Mouse (Mus musculus) cerebellum, postnatal 14 days (tissue): Measurements from ENCODE around the gene Zwilch.
A peak's percentile ranks its signal among the peaks of the same experiment; 100 is the strongest.
"Not testable (repeated sequence)": the region's sequence is repeated elsewhere in the genome, so short reads cannot be mapped to it uniquely, and the experiment has no call there.

Experiments
- DNase-seq, 2 experiments: peaks; one replicate each; pipeline ENCODE4 v3.0.0; 2021; ENCODE audit warnings: mixed read lengths in 2 of 2

Zwilch gene

DNA sequence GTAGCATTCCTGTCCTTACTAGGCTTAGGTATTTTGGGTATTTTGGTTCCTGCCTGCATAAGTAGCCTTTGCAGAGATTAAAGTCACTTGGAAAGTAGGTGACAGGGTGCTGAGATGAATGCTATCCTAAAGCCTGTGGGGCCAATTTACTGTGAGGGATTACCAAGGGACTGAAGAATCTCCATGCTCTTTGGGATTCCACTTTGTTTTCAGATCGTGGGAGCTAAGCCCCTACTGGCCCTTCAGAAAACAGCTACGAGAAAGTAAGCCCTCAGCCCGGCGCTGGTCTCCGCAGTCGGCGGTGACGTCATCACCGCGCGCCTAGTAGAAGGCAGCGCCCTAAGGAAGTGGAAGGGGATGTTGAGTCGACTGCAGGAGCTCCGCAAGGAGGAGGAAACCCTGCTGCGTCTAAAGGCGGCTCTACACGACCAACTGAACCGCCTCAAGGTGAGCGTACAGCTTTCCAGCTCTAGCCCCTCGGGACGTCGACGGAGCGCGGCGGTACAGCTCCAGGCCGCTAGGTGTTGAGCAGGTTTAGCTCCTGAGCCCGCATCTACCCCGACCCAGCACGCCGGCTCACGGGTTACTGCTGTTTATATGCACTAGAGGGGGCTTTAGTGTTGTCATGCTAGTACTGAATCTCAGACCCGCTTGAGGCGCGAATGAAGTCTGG is 6.2 kb upstream of the Zwilch start, which contains the start of gene Snapc5:
Snapc5 (plus strand) TSS at position 301 of the 673 bp plus-strand sequence.
- peak; percentile 92 to 93 for DNase-seq

DNA sequence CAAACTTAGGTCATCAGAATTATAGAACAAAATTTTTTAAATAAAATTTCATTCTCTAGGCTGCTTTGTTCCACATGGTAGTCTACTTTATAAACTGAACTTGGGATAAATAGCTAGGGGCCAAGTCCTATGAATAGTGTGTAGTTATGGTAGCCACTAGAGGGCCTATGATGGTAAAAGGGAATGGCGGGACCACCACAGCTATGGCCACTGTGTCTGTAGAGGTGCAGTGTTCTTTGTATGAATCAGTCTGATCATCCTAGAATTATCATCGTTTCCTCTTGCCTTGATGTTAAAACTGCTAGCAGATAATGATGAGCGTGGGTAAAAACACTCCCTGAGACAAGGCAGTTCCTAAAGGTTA is 5.7 kb upstream of the Zwilch start:
- peak in 1 of 2 experiments; percentile 24 for DNase-seq

DNA sequence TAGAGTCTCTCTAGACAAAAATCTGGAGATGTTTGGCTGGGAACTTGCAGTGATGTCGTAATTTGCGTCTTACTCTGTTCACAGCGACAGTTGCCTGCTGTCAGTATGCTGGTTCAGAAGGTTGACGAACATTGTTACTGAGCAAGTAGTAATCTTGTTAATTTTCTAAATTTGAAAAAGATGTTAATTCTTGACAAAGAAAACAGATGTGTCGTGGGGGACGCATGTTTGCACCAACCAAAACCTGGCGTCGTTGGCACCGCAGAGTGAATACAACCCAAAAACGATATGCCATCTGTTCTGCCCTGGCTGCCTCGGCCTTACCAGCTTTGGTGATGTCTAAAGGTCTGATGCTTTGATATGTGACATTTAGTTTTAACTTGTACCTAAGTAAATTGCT is 2.5 kb upstream of the Zwilch start:
- DNase-seq, result no peak

DNA sequence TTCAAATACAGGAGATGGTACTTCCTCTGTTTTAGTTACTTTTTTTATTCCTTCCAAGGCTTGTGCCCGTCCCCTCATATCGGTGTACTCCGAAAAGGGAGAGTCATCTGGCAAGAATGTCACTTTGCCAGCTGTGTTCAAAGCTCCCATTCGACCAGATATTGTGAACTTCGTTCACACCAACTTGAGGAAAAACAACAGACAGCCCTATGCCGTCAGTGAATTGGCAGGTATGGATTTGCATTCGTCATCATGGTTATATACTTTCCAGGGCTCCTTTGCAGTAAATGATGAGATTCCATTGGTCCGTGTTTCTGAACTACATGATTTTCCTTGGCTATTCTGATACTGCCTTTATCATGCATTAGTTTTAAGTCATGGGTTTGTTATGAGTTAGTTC is 1.9 kb upstream of the Zwilch start:
- DNase-seq, result no peak

DNA sequence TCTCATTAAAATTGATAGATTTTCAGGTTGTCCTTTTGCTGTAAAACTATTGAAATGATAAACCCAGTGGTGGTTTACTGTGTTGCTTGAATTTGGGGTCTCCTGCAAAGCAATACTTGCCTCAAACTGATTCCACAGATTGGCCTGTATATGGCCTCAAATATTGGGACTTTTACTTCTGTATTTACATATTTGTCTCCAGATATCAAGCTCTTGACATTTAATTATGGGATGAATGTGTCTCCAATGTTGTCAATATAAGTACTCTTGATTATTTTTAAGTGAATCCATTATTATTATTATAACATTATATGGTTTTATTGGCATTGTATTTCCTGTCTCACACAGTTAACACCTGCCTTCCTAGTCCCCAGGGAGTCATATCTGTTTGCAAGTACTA is 1.4 kb upstream of the Zwilch start:
- DNase-seq, result no peak

DNA sequence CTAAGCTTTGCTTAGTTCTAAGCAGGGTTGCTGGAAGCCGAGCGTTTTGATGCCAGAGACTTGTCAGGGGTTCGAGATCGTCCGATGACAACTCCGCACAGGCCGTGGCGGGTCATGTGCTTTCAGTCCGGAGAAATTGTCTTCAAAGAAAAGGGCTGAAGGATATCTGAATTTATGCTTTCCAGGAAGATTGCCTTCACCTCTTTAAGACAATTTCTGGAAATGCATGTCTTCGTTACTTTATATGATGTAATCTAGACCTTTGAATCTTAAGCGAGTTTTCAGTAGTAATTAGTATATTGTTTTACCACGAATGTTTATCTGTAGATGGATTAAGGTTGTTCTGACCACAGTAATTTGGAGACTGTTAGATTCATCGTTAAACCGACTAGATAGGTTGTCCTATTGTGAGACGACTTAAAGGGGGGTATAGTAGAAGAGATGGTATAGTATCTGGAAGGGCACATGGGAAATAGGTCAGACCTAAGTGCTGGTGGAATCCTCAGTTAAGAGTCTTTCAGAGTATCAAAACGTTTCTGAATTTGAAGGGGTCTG is 839 bp upstream of the Zwilch start:
- DNase-seq, result no peak

DNA sequence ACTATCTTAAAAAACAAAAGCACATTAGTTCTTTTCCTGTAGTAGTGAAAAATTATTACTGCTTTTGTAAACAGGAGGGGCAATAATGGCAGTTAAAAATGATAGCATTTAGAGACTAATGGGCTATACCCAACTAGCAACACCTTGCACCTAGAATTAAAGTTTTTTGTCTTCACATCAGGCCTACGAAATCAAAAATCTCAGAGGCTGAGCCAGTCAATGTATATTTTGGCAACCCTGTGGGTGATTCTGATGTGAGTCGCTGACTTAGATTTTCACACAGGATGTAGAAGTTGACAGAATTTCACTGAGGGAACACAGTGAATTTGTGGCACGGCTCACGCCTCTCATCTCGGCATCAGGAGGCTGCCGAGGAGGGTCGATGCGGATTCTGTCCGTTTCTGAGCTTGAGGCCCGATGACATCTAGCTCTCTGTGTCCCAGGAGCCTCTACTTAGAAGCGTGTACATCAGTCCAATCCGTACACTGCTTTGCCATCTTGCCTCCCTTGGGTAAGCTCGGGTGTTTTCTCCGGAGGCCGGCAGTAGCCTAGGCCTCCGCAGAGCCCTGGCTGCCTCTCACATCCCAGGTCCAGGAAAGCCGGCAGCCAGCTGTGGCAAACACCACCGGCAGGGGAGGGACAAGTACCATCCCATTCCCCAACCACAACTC is 624 bp downstream of the Zwilch start:
- no peak for DNase-seq

DNA sequence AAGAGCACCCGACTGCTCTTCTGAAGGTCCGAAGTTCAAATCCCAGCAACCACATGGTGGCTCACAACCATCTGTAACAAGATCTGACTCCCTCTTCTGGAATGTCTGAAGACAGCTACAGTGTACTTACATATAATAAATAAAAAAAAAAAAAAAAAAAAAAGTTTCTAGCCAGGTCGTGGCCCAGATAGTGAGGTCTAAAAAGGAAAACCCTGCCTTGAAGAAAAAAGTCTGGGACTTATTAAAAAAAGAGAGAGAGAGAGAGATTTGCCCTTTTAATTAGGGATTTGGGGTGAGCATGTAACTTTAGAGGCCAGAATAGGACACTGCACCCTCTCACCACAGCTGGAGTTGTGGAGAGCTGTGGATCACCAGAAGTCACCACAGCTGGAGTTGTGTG is 2.9 kb downstream of the Zwilch start:
- DNase-seq, result not testable (repeated sequence)

DNA sequence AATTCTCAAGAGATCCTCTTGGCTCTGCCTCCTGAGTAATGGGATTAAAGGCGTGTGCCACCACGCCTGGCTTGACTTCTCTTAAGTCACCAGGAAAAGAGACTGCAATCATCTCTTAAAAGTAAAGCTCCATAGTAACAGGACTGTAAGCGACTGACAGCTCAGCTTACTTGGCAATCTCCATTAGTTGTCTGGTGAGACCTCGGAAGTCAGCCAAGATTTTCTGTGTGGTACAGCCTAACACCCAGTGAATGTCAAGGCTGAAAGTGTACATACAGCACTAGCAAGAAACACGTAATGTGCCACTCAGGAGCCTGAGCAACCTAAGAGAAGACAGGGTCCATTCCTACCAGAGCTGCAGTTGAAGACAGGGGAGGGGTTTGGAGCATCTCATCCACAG is 12.4 kb downstream of the Zwilch start:
- no peak for DNase-seq

DNA sequence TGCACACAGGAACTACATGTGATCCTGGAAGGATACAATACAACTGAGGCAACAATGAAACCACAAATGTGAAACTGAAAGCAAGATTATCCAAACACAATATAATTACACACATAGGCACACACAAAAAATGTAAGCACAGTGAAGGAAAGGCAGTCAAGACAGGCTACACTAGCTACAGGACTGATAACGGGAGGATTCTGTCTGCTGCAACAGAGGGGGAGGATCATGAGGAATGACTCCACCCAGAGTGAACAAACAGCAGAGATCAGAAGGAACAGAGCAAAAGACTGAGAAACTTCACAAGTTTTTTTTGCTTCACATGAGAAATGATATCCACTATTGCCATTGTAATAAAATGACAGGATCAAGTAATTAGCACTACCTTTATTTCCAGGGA is 16.3 kb downstream of the Zwilch start:
- DNase-seq, result no peak

DNA sequence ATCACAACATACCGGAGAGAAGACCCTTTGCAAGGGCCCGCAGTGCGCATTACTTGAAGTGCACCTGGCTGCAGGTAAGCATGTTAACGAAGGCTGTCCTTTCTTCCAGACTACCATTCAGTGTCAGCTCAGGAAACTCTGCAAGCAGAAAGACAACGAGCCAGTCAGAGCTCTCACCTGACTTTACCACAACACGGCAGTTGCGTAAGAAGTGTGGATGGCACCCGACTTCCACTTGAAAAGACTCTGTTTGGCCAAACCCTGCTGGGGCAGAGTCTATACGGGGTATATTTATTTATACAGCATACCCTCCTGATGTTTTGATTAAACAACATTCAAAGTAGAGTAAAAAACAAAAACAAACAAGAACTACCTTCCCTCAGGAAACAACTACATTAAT is 33.0 kb downstream of the Zwilch start:
- no peak for DNase-seq

DNA sequence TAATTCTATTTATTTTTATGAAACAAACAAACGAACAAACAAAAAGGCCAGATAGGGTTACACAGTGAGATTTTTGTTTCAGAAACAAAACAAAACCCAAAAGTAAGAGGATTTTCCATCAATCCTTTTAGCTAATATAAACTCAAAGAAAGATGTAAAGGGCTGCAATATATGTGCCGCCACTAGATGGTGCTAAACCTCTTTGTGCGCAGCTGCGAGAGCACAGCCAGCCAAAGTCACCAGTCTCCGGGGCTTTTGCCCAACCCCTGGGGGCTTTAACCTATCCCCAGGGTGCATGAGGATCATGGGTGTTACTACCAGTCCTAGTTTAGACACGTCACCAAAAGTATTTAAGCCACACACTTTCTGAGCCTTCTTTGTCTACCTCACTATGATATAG is 34.0 kb downstream of the Zwilch start:
- DNase-seq, result peak; percentile 68 to 70

DNA sequence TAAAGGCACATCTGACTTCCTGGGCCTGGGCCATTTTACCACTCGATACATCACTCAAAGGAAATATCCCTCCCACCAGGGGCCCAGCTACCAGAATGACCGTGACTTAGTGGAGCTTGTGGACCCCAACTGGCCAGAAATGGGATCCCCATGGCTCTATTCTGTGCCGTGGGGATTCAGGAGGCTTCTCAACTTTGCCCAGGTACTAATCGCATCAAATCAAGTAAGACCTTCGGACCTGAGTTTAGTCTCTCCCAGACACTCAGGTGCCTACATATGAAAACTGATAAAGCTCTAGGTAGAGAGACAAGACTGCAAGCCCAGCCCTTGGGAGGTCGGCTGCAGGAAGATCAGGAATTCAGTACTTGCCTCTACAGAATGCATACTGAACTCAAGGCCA is 41.3 kb downstream of the Zwilch start:
- no peak for DNase-seq

DNA sequence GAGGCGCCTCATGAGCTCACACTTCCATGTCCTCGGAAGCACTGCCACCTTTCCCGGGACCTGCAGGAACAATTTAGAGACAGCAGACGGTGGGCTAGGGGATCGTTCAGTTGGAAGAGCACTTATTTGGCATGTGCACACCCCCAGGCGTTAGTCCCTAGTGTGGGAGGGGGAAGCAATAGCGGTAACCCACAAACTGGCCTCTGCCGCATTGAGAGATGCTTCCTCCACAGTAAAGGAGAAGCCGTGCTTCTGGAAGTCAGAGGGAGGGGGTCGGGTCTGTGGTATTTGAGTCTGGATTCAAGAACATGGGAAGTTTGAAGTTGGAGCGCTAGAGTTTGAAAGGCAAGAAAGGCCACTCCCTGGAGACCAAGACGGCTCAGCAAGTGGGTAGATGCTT is 46.8 kb downstream of the Zwilch start:
- DNase-seq, result no peak

DNA sequence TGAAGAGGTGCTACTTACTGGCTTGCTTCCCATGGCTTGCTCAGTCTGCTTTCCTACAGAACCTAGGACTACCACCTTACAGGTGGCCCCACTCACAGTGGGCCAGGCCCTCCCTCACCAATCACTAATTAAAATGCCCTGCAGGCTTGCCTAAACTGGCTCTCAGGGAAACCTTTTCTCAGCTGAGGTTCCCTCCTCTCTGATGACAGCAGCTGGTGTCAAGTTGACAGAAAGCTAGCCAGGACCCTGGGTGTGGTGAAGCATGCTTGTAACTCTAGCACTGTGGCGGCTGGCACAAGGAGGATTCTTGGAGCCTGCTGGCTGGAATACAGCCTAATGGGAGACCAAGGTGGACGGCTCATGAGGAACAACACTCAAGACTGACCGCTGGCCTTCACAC is 47.6 kb downstream of the Zwilch start:
- DNase-seq, result peak in 1 of 2 experiments; percentile 10

DNA sequence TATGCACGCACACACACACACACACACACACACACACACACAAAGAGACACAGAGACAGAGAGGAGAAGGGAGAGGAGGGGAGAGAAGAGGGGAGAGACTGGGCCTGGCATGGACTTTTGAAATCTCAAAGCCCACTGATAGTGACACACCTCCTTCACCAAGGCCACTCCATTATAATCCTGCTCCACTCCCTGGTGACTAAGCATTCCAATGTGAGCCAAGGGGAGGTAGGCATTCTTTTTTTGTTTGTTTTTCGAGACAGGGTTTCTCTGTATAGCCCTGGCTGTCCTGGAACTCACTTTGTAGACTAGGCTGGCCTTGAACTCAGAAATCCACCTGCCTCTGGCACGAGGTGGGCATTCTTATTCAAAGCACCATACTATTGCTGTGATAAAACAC is 48.1 kb downstream of the Zwilch start:
- DNase-seq, result not testable (repeated sequence)

DNA sequence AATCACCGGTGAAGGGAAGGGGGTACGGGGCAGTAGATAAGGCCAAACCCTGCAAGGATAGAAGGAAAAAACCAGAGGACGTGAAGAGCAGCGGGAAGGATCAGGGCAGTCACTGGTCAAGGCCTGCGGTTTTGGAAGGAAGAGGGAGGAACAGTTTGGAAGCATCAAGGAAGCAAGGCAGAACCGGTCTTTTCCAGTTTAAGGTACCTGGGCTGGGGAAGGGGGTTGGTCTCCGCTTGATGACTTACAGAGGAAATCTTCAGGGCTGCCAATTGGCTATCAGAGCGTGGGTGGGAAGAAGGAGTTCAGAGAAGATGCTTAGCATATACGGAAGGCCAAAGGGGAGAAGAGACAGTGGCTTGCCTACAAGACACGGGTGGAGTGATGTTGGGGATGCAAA is 50.3 kb downstream of the Zwilch start:
- no peak for DNase-seq

DNA sequence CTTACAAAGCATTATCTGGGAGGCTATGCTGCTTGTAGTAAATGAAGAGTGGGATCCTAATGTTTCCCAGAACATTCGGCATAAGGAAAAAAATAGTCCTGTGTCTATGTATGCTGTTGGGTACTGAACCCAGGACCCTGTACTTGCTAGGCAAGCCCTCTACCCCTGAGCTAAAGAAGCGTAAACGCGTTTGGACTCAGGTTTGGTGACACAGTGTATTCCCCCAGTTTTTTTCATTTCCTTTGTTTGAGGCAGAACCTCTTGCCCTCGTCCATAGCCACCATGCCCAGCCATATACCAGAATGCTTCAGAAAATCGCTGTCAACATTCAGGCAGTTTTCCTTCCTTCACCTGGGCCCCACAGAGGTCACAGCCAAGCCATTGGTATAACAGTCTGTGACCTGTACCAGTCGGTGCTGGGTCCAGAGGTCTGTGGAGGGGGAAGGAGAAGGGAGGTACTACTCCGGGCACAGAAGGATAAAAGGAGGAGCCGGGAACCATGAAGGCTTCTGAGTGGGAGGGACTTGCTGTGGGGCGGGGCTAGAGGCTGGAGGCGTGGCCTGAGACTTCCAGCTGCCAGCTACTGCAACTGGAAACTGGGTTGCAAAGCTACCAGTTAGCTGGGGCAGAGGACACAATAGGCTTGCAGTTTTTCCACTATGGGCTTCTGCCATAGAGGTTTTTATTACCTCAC is 52.2 kb downstream of the Zwilch start:
- no peak for DNase-seq

DNA sequence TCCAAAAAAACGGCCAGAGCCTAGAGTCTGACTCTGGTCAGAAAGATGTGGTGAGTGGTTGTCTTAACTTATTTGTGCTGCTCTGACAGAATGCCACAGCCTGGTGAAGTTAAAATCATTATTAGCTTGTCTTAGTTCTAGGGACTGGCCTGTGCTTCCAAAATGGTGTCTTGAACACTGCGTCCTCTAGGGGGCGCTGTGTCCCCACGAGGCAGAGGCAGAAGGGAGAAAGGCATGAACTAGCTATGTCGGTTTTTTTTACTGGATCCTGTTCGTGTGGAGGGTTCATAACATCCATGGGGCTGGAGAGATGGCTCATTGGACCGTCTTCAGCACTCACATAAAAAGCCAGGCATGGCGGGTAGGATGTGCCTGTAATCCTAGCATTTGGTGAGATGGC is 53.0 kb downstream of the Zwilch start:
- DNase-seq, result peak; percentile 23 to 68

DNA sequence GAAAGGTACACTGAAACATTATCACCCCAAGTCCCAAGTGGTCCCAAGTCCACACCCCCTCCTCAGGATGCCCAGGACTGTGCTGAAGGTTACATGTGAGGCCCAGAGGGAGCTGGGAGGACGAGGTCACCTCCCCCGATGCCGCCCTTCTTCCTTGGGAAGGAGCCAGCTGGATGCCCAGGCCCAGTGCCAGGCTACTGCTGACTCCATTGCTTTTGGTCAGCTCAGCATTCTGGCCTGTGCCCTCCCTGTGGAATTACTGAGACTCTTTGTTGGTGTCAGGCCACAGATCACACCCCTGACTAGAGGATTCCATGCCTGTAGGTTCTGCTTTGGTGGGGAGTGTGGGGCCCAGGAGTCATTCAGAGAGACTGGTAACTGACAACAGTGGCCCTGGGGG is 56.0 kb downstream of the Zwilch start, which contains the start of gene Lctl:
Lctl (plus strand) TSS at position 272 of the 400 bp plus-strand sequence.
- peak in 1 of 2 experiments; percentile 32 for DNase-seq

DNA sequence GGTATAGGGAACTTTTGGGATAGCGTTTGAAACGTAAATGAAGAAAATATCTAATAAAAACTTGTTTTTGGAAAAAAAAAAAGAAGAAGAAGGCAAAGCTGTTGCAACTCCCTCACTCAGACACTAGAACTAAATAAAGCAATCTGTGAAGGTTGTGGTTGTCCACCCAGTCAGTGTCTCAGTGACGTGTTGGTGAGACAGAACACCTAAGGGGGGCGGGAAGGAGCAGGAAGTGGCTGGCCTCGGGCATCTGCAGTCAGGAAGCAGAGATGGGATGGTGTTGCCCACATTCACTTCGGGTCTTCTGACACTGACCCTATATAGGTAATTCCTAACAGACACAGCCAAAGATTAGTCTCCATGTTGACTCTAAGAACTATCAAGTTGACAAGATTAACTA is 57.1 kb downstream of the Zwilch start:
- DNase-seq, result no peak

DNA sequence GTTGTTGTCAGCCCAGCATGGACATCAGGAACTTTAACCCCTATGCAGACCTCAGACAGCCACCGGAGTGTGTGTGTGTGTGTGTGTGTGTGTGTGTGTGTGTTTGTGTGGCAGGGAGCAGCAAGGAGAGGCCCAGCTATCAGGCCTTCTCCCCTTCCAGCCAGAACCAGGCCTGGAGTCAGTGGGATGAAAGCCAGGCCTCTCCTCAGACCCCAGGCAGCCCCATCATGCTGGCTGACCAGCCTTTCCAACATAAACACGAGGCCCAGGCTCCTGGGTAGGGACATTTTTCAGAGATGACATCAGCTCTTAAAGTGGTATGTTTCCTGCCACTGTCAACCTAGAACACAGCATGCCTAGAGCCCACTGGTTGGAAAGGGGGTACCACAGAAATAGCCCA is 58.3 kb downstream of the Zwilch start:
- DNase-seq, result no peak

DNA sequence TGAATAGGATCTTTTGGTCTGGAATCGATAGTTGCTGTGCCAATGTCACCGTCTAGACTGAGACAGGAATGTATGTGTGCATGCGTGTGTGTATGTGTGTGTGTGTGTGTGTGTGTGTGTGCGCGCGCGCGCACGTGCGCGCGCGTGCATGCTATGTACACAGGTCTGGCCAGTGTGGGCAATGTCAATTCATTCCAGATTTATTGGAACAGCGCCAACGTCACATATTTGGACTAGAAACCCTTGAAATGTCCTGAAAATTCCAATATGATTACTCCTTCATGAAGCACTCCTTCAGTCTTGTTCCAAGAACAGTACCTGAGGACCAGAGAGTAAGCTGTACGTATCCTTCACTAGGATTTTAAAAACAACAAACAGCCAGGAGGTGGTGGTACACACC is 62.4 kb downstream of the Zwilch start:
- no peak for DNase-seq

DNA sequence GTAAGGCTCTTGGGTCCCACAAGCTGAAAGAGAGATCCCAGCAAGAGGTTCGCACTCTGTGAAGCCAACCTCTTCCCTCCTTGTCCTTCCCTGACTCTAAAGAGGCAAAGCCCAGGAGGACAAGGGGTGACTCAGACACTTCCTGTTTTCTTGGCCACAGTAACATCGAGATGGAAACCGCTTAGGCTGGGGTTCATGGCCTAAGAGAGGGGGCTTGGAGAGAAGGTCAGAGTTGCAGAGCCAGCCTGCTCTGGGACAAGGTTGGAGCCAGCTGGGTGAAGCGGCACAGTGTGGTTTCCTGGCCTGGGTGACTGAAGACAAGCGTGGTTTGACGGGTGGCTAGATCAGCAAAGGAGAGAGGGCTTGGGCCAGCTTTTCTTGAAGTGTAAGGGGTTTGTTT is 67.6 kb downstream of the Zwilch start:
- no peak for DNase-seq
